Mouse (Mus musculus) testis, adult 2 months (tissue): ENCODE measurements around the gene Mcm5.

Experiments used
- CTCF ChIP-seq: fragments of 200-500 bp; IDR thresholded peaks from 2 replicates; pipeline ENCODE4 v1.5.1; 2012; ENCODE audit warnings: low read depth, mild to moderate bottlenecking, inconsistent platforms, low read length, moderate library complexity; ENCODE audit not compliant: control insufficient read depth, insufficient read depth, insufficient replicate concordance
- POLR2A ChIP-seq: fragments of 200-500 bp; IDR thresholded peaks from 2 replicates; pipeline ENCODE4 v1.6.1; 2012; ENCODE audit warnings: low read depth, mild to moderate bottlenecking, inconsistent platforms, low read length, moderate library complexity; ENCODE audit not compliant: control insufficient read depth

DNA sequence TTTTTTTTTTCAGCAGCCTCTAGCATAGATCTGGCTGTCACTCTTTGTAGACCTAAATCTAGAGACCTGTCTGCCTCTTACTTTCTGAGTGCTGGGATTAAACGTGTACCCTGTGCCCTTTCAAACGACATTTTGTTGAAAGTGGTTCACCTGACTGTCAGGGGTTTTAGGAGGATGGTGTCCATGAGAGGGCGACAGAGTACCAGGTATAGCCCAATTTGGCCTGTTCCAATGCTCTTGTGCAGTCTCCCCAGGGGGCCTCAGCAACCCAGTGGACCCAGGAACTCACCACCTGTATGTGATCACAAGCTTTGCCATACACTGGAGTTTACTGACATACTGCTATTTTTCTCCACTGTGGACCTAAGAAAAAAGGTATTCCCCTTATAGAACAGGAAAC is 23.1 kb downstream of the Mcm5 start:
- peak; percentile 47; the same call in 1 of the 2 replicates for TF ChIP-seq CTCF
- TF ChIP-seq POLR2A = no peak
